Comparison of ENCODE assay signal across 32 mouse cellular contexts in the genomic region with DNA sequence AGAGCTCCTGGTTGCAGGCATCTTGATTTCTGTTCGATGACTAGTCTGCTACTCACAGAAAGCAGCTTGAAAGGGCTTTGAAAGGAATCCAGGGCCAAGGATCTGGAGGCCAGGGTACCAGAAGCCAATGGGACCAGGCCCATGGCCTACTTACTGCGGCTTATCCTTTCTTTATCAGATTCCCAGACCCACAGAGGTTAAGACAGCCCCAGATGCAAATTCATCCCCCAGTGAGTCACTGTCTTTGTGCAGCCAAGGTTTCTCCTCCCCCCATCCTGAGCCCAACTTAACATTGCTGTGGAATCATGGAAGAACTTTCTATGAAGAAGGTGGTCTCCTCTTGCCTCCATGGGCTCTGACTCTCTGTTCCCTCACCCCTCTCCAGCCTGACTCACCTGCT. TPM values are rescaled to one million over a fixed set of nuclear protein-coding genes. Genes with fewer than 3 reads are reported as not detected.
DNase-seq lines count a peak whose midpoint lies in the region; ATAC-seq lines count a peak whose summit lies in the region.
"Had no signal": no experiment of that assay in that cellular context is flagged by ENCODE, and none has a peak within 500 bp of the region (broad histone marks: within the 10 kb centered on the region; RNA-seq: fewer than 3 reads in every experiment).

No protein-coding gene starts in this region.

- no peaks in the 10 kb centered on the region for H3K36me3 ChIP-seq in forebrain, embryonic 13.5 days (ENCODE audit: poor library complexity, severe bottlenecking)
- no peaks in the 10 kb centered on the region for H3K36me3 ChIP-seq in forebrain, embryonic 16.5 days (ENCODE audit: control insufficient read depth, insufficient read depth)
- H3K36me3 ChIP-seq: embryonic facial prominence, embryonic 13.5 days; heart, embryonic 12.5 days; hindbrain, embryonic 13.5 days; limb, embryonic 10.5 days; limb, embryonic 15.5 days; liver, embryonic 13.5 days; midbrain, embryonic 12.5 days; neural tube, embryonic 13.5 days had no signal

- peak; percentile 83 for DNase-seq in adrenal gland, adult 2 months
- no peak for DNase-seq in adrenal gland, postnatal 25 days
- DNase-seq in 3T3-L1 (ENCODE audit: low read depth, low spot score): peak; percentile 49
- peak; percentile 67 to 69 for DNase-seq in adrenal gland, postnatal 36 days
- DNase-seq in adipocyte (ENCODE audit: low spot score): no peak
- DNase-seq: cerebellum, adult 18-20 months; gastrocnemius, postnatal 36 days; heart, adult 18-20 months; heart, postnatal 4 days; kidney, postnatal 14 days; liver, embryonic 13.5 days; lung, adult 18-20 months; lung, postnatal 4 days; right cerebral cortex, postnatal 4 days; thymus, adult 18-20 months; thymus, postnatal 25 days had no signal

- no peaks in the 10 kb centered on the region for H3K27me3 ChIP-seq in forebrain, embryonic 13.5 days
- no peaks in the 10 kb centered on the region for H3K27me3 ChIP-seq in forebrain, embryonic 16.5 days (replicated peaks; ENCODE audit: control insufficient read depth, insufficient read depth, low read length)
- H3K27me3 ChIP-seq: embryonic facial prominence, embryonic 13.5 days; heart, embryonic 12.5 days; hindbrain, embryonic 13.5 days; limb, embryonic 15.5 days; liver, embryonic 13.5 days; midbrain, embryonic 12.5 days; neural tube, embryonic 13.5 days had no signal

- peak overlapping the region; percentile 15 for H3K27ac ChIP-seq in forebrain, embryonic 13.5 days
- no peak overlapping the region for H3K27ac ChIP-seq in forebrain, embryonic 16.5 days (ENCODE audit: low read length)
- H3K27ac ChIP-seq: embryonic facial prominence, embryonic 13.5 days; hindbrain, embryonic 13.5 days; limb, embryonic 10.5 days; limb, embryonic 15.5 days; liver, embryonic 13.5 days; midbrain, embryonic 12.5 days; neural tube, embryonic 13.5 days; stomach, postnatal 0 days had no signal

- WGBS in forebrain, embryonic 13.5 days: 66% methylated on average over 2 of the region's 2 CpGs
- WGBS in forebrain, embryonic 16.5 days: 87% methylated on average over 2 of the region's 2 CpGs

- ATAC-seq in forebrain, embryonic 13.5 days: no peak
- no peak for ATAC-seq in forebrain, embryonic 16.5 days
- ATAC-seq: activated CD4-positive, CD25-positive, alpha-beta regulatory T cell, adult 4 months; CD4-positive, CD25-positive, alpha-beta regulatory T cell, adult 4 months; intestine, embryonic 16.5 days; lung, postnatal 0 days had no signal

- peaks cover 34% of the 10 kb centered on the region for H3K4me1 ChIP-seq in forebrain, embryonic 13.5 days
- H3K4me1 ChIP-seq in forebrain, embryonic 16.5 days (replicated peaks; ENCODE audit: control insufficient read depth, insufficient read depth, low read length): peaks cover 14% of the 10 kb centered on the region
- H3K4me1 ChIP-seq: limb, embryonic 15.5 days; liver, embryonic 13.5 days had no signal

- no peak overlapping the region for H3K4me2 ChIP-seq in forebrain, embryonic 13.5 days
- no peak overlapping the region for H3K4me2 ChIP-seq in forebrain, embryonic 16.5 days (ENCODE audit: low read length)
- H3K4me2 ChIP-seq: embryonic facial prominence, embryonic 13.5 days; heart, embryonic 12.5 days; hindbrain, embryonic 13.5 days; limb, embryonic 15.5 days; liver, embryonic 13.5 days; midbrain, embryonic 12.5 days; neural tube, embryonic 13.5 days had no signal

- no peak overlapping the region for H3K9ac ChIP-seq in forebrain, embryonic 13.5 days
- no peak overlapping the region for H3K9ac ChIP-seq in forebrain, embryonic 16.5 days (replicated peaks; ENCODE audit: low read depth, low read length)
- H3K9ac ChIP-seq: embryonic facial prominence, embryonic 13.5 days; heart, embryonic 12.5 days; hindbrain, embryonic 13.5 days; limb, embryonic 15.5 days; liver, embryonic 13.5 days; midbrain, embryonic 12.5 days; neural tube, embryonic 13.5 days had no signal

- no peaks in the 10 kb centered on the region for H3K9me3 ChIP-seq in forebrain, embryonic 13.5 days (replicated peaks)
- H3K9me3 ChIP-seq in forebrain, embryonic 16.5 days (ENCODE audit: control insufficient read depth, low read length): no peaks in the 10 kb centered on the region
- H3K9me3 ChIP-seq: embryonic facial prominence, embryonic 13.5 days; heart, embryonic 12.5 days; hindbrain, embryonic 13.5 days; limb, embryonic 10.5 days; limb, embryonic 15.5 days; liver, embryonic 13.5 days; megakaryocyte, embryonic 14.5 days; midbrain, embryonic 12.5 days; neural tube, embryonic 13.5 days had no signal

- no peak overlapping the region for H3K4me3 ChIP-seq in forebrain, embryonic 13.5 days
- no peak overlapping the region for H3K4me3 ChIP-seq in forebrain, embryonic 16.5 days (replicated peaks; ENCODE audit: low read length)
- H3K4me3 ChIP-seq: embryonic facial prominence, embryonic 13.5 days; heart, embryonic 12.5 days; hindbrain, embryonic 13.5 days; limb, embryonic 10.5 days; limb, embryonic 15.5 days; liver, embryonic 13.5 days; megakaryocyte, embryonic 14.5 days; midbrain, embryonic 12.5 days; neural tube, embryonic 13.5 days had no signal

RNA-seq across cellular contexts. Expression of gene Cyp11a1, which starts 6.3 kb away (rescaled TPM):
- 1,000 to 10,000 TPM; 6,621 to 7,422 TPM for total RNA-seq in adrenal gland, adult 2 months (2021)
- polyA plus RNA-seq in adrenal gland, adult 2 months (2012; rRNA removed): 1,463 and 1,873 TPM in 2 replicates
- total RNA-seq in adrenal gland, postnatal 25 days (2021): 6,596 and 7,089 TPM in 2 replicates
- 0.23 and 0.65 TPM in 2 replicates for polyA plus RNA-seq in forebrain, embryonic 13.5 days (2015; fragmentation: Nextera tagmentation; extraction: Ambion mirVana)
- 0.30 and 0.66 TPM in 2 replicates for polyA plus RNA-seq in forebrain, embryonic 16.5 days (2015; fragmentation: Nextera tagmentation; extraction: Ambion mirVana)
- total RNA-seq in adrenal gland, postnatal 36 days (2021): 1,000 to 10,000 TPM; 6,616 to 8,202 TPM
- total RNA-seq: common myeloid progenitor, adult 5-6 weeks; gastrocnemius, postnatal 36 days; heart, adult 18-20 months had no signal
- polyA plus RNA-seq: activated CD4-positive, CD25-positive, alpha-beta regulatory T cell, adult 4 months; CD4-positive, CD25-positive, alpha-beta regulatory T cell, adult 4 months; heart, embryonic 12.5 days had no signal

RNA-seq across cellular contexts. Expression of gene Stra6, which starts 51.1 kb away (rescaled TPM):
- 1 to 10 TPM; 1.5 to 1.8 TPM for total RNA-seq in adrenal gland, adult 2 months (2021)
- 2.0 and 2.6 TPM in 2 replicates for polyA plus RNA-seq in adrenal gland, adult 2 months (2012; rRNA removed)
- 1.6 and 2.1 TPM in 2 replicates for total RNA-seq in adrenal gland, postnatal 25 days (2021)
- polyA plus RNA-seq in forebrain, embryonic 13.5 days (2015; fragmentation: Nextera tagmentation; extraction: Ambion mirVana): 7.1 and 7.7 TPM in 2 replicates
- 9.2 and 11.7 TPM in 2 replicates for polyA plus RNA-seq in forebrain, embryonic 16.5 days (2015; fragmentation: Nextera tagmentation; extraction: Ambion mirVana)
- total RNA-seq in adrenal gland, postnatal 36 days (2021): 1 to 10 TPM; 1.2 to 2.1 TPM
- total RNA-seq: common myeloid progenitor, adult 5-6 weeks had no signal

Comparison
In these comparisons a context has a peak if more than half of its experiments do, and no peak if none do; other contexts are left out.
1. DNase-seq: peak in adrenal gland, adult 2 months (single experiment), 3T3-L1 (single experiment) and adrenal gland, postnatal 36 days (2 of 2); none in adrenal gland, postnatal 25 days (single experiment) and adipocyte (single experiment).